Mouse (Mus musculus): ENCODE results near the gene Dnhd1. TPM values are rescaled to one million over a fixed set of nuclear protein-coding genes. Genes with fewer than 3 reads are reported as not detected.

Gene Dnhd1
- polyA plus RNA-seq, 1 experiment from 2014 or later: 2.8 TPM

DNA sequence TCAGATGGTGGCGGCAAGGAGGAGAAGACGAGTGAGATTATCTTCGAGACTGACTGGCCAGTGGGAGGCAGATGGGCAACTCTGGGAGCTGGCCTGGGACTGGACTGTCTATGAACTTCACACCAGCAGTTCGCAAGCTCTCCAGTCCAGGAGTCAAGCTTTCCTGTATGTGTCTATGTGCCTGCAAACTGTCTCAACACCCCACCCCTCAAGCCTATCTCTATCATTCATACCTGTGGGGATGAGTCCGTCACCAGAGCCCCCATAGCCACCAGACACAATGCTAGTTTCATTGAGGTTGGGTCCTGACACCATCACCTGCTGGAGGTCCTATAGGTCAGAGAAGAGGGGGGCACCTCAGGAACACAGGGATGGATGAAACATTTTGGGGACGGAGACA is 11.9 kb upstream of the Dnhd1 start:
- no peak for ATAC-seq (ENCODE audit: low read depth)
- Histone ChIP-seq H3K27ac (ENCODE audit: low read depth, low read length) (no peak overlapping the region), H3K27me3 (ENCODE audit: control insufficient read depth, insufficient read depth, low read length) (no peaks in the 10 kb centered on the region), H3K36me3 (ENCODE audit: control insufficient read depth, insufficient read depth, low read length) (peaks cover 14% of the 10 kb centered on the region), H3K9me3 (ENCODE audit: control insufficient read depth, low read length) (no peaks in the 10 kb centered on the region), H3K4me1 (ENCODE audit: control insufficient read depth, insufficient read depth, low read length) (peaks cover 34% of the 10 kb centered on the region), H3K9ac (replicated peaks; ENCODE audit: low read depth, low read length) (no peak overlapping the region), H3K4me2 (ENCODE audit: low read depth, low read length) (no peak overlapping the region; the same call in 1 of the 2 replicates), H3K4me3 (ENCODE audit: low read depth, low read length) (no peak overlapping the region)
- 95% methylated on average over 6 of the region's 6 CpGs for WGBS

DNA sequence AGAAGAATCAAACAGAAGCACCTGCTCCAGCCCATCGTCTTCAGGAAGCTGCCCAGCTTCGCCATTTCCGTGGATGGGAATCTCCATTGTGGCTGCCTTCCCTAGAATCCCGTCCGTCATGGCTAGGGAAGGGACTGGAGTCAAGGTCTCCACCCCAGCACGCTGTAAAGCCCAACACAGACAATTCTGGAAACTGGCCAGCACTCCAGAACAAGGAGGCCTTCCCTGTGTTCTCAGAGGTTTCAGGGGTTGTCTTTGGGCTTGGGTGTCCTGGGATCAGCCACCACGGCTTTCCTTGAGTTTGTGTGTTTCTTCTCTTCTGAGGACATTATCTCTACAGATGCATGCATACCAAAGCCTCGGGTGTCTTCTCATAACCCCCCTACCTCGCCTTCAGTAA is 11.3 kb upstream of the Dnhd1 start:
- H3K9me3 ChIP-seq (ENCODE audit: control insufficient read depth, low read length): no peaks in the 10 kb centered on the region
- peaks cover 14% of the 10 kb centered on the region for H3K36me3 ChIP-seq (ENCODE audit: control insufficient read depth, insufficient read depth, low read length)
- 78% methylated on average over 9 of the region's 9 CpGs for WGBS
- peaks cover 30% of the 10 kb centered on the region for H3K4me1 ChIP-seq (ENCODE audit: control insufficient read depth, insufficient read depth, low read length)
- no peak for ATAC-seq (ENCODE audit: low read depth)
- no peak overlapping the region for H3K9ac ChIP-seq (replicated peaks; ENCODE audit: low read depth, low read length)
- peak overlapping the region; percentile 69 for H3K4me3 ChIP-seq (ENCODE audit: low read depth, low read length)
- no peaks in the 10 kb centered on the region for H3K27me3 ChIP-seq (ENCODE audit: control insufficient read depth, insufficient read depth, low read length)
- no peak overlapping the region for H3K27ac ChIP-seq (ENCODE audit: low read depth, low read length)
- peak overlapping the region; percentile 93 for H3K4me2 ChIP-seq (ENCODE audit: low read depth, low read length)

DNA sequence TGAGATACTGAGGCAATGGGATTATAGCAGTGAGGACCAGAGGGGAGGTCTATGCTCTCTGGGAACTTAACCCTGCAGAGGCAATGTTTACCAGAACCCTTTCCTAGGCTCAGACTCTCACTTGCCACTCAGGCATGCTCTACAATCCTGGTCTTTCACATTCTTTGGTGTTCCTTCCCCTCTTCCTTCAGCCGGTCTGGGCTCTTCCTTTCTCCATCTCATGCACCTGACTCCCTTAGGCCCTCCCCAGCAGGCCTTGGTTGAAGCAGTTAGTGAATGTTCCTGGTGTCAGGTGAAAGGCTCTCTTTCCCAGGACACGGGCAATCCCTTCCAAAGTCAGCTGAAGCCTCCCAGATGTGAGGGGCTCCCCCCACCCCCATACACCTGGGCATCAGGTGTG is 10.9 kb upstream of the Dnhd1 start, which contains the start of gene Timm10b:
Gene Timm10b (plus strand): TSS at position 301 of the 400 bp plus-strand sequence.
- ATAC-seq (ENCODE audit: low read depth): no peak
- Histone ChIP-seq H3K27me3 (ENCODE audit: control insufficient read depth, insufficient read depth, low read length) (no peaks in the 10 kb centered on the region), H3K4me3 (ENCODE audit: low read depth, low read length) (peak within 1 kb of the TSS; percentile 69), H3K4me1 (ENCODE audit: control insufficient read depth, insufficient read depth, low read length) (peaks cover 25% of the 10 kb centered on the region), H3K4me2 (ENCODE audit: low read depth, low read length) (peak within 1 kb of the TSS; percentile 96), H3K9ac (replicated peaks; ENCODE audit: low read depth, low read length) (peak within 1 kb of the TSS; percentile 75), H3K36me3 (ENCODE audit: control insufficient read depth, insufficient read depth, low read length) (peaks cover 14% of the 10 kb centered on the region), H3K27ac (ENCODE audit: low read depth, low read length) (peak within 1 kb of the TSS; percentile 86), H3K9me3 (ENCODE audit: control insufficient read depth, low read length) (no peaks in the 10 kb centered on the region)
- WGBS: 4% methylated on average over 2 of the region's 2 CpGs

DNA sequence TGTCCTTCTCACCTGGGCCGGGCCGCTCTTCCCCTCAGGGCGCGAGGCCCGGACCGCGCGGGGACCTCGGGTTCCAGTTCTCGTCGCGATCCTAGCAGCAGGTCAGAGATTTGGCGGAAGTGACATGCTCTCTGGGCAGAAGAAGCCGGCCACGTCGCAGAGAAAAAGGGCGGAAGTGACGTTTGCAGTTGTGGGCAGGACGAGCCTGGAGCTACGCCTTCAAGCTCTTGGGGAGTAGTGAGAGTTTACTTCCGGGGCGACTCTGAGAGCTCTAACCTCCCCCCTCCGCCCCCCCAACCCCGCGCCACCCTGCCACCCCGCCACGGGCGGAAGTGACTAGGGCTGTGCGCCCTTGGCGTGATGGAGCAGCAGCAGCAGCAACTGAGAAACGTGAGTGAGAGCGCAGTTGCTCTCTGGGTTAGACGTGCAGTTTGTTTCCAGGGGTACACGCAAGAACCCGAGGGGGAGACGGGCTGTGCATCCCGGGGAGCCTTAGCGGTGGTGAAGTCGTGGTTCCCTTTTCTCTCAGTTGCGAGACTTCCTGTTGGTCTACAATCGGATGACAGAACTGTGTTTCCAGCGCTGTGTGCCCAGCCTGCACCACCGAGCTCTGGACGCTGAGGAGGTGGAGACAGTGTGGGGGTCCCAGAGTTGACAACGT is 10.3 kb upstream of the Dnhd1 start, which contains the start of the genes Arfip2 and Gm45799:
Gene Arfip2 (minus strand): TSS at position 184 of the 661 bp plus-strand sequence.
Gene Gm45799 (plus strand): TSS at position 320 of the 661 bp plus-strand sequence.
- H3K27me3 ChIP-seq (ENCODE audit: control insufficient read depth, insufficient read depth, low read length): no peaks in the 10 kb centered on the region
- peak within 1 kb of the TSS; percentile 96 for H3K4me2 ChIP-seq (ENCODE audit: low read depth, low read length)
- peak; percentile 96 for ATAC-seq (ENCODE audit: low read depth)
- H3K9me3 ChIP-seq (ENCODE audit: control insufficient read depth, low read length): no peaks in the 10 kb centered on the region
- WGBS: 0% methylated on average over 45 of the region's 45 CpGs
- peaks cover 14% of the 10 kb centered on the region for H3K36me3 ChIP-seq (ENCODE audit: control insufficient read depth, insufficient read depth, low read length)
- H3K9ac ChIP-seq (replicated peaks; ENCODE audit: low read depth, low read length): peak within 1 kb of the TSS; percentile 75
- peak within 1 kb of the TSS; percentile 69 for H3K4me3 ChIP-seq (ENCODE audit: low read depth, low read length)
- H3K4me1 ChIP-seq (ENCODE audit: control insufficient read depth, insufficient read depth, low read length): peaks cover 24% of the 10 kb centered on the region
- peak within 1 kb of the TSS; percentile 86 for H3K27ac ChIP-seq (ENCODE audit: low read depth, low read length)

DNA sequence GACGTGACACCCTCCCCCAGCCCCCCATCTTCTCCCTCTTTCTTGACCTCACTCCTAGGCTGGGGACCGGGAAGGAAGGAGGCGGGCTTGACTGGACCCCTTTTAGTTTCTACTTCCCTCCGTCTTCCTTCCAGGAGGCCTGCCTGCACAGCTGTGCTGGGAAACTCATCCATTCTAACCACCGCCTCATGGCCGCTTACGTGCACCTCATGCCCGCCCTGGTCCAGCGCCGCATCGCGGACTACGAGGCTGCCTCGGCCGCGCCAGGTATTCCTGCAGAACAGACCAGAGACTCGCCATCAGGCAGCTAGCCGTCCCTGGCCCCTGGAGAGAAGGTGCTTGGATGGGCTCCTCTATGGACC is 9.8 kb upstream of the Dnhd1 start:
- Histone ChIP-seq H3K4me2 (ENCODE audit: low read depth, low read length) (peak overlapping the region; percentile 96), H3K36me3 (ENCODE audit: control insufficient read depth, insufficient read depth, low read length) (peaks cover 14% of the 10 kb centered on the region), H3K4me1 (ENCODE audit: control insufficient read depth, insufficient read depth, low read length) (peaks cover 19% of the 10 kb centered on the region), H3K27me3 (ENCODE audit: control insufficient read depth, insufficient read depth, low read length) (no peaks in the 10 kb centered on the region), H3K27ac (ENCODE audit: low read depth, low read length) (peak overlapping the region; percentile 86), H3K9me3 (ENCODE audit: control insufficient read depth, low read length) (no peaks in the 10 kb centered on the region), H3K4me3 (ENCODE audit: low read depth, low read length) (peak overlapping the region; percentile 69), H3K9ac (replicated peaks; ENCODE audit: low read depth, low read length) (peak overlapping the region; percentile 68)
- no peak for ATAC-seq (ENCODE audit: low read depth)
- WGBS: 0% methylated on average over 18 of the region's 18 CpGs

DNA sequence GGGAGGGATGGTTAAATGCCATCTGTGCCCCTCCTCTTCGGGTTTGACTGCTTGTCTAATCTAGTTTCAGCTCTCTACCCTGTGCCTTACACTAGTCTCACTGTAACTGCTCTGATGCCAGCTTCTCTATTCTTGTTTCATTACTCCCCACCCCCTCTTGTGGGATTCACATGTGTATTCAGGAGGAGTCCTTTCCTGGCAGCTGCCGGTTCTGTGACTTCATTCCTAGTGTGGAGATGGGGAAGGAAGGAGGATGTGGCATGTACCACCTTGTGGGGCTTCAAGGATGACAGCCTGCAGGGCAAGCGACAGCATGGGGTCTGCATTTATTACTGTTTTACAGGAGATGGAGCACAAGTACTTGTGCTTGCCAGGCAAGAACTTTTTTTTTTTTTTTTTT is 8.7 kb upstream of the Dnhd1 start:
- ATAC-seq (ENCODE audit: low read depth): no peak
- H3K27me3 ChIP-seq (ENCODE audit: control insufficient read depth, insufficient read depth, low read length): no peaks in the 10 kb centered on the region
- H3K36me3 ChIP-seq (ENCODE audit: control insufficient read depth, insufficient read depth, low read length): peaks cover 6% of the 10 kb centered on the region; the same call in 1 of the 2 replicates
- H3K9me3 ChIP-seq (ENCODE audit: control insufficient read depth, low read length): no peaks in the 10 kb centered on the region
- no peak overlapping the region for H3K4me2 ChIP-seq (ENCODE audit: low read depth, low read length)
- 49% methylated on average over 3 of the region's 3 CpGs for WGBS
- H3K9ac ChIP-seq (replicated peaks; ENCODE audit: low read depth, low read length): no peak overlapping the region
- no peak overlapping the region for H3K27ac ChIP-seq (ENCODE audit: low read depth, low read length)
- no peak overlapping the region for H3K4me3 ChIP-seq (ENCODE audit: low read depth, low read length)
- peaks cover 17% of the 10 kb centered on the region for H3K4me1 ChIP-seq (ENCODE audit: control insufficient read depth, insufficient read depth, low read length)

DNA sequence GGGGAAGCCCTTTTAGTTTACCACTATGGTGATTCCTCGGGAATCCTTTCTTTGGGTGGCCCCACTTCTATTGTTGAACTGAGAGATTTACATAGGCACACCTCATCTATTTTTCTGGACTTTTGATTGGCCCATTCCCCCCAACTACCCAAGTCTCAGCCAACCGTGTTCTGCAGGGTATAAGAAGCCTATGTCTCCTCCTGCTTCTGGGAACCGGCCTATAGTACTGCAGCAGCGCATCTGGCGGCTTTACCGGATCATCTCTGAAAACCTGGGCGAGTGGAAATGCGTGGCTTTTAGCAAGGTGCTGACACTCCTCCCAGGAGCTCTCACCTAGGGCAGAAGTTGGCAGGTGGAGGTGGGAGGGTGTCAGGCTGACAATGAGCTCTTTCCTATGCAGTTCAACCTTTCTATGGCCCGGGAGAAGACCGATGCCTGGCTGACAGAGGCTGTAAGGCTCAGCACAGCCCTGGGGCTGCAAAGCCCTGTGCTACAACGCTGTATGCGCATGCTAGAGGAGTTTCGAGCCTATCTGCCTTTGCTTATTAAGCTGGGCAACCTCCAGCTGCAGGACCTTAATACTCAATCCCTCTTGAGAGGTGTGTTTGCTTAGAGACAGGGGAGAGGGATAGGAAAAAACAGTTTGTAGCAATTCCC is 35.0 kb downstream of the Dnhd1 start:
- no peak overlapping the region for H3K27ac ChIP-seq (ENCODE audit: low read depth, low read length)
- ATAC-seq (ENCODE audit: low read depth): peak; percentile 61; the same call in 1 of the 2 replicates
- H3K27me3 ChIP-seq (ENCODE audit: control insufficient read depth, insufficient read depth, low read length): no peaks in the 10 kb centered on the region
- H3K9ac ChIP-seq (replicated peaks; ENCODE audit: low read depth, low read length): no peak overlapping the region
- no peaks in the 10 kb centered on the region for H3K4me1 ChIP-seq (ENCODE audit: control insufficient read depth, insufficient read depth, low read length)
- H3K4me2 ChIP-seq (ENCODE audit: low read depth, low read length): no peak overlapping the region
- no peaks in the 10 kb centered on the region for H3K36me3 ChIP-seq (ENCODE audit: control insufficient read depth, insufficient read depth, low read length)
- WGBS: 15% methylated on average over 13 of the region's 13 CpGs
- no peaks in the 10 kb centered on the region for H3K9me3 ChIP-seq (ENCODE audit: control insufficient read depth, low read length)
- no peak overlapping the region for H3K4me3 ChIP-seq (ENCODE audit: low read depth, low read length)

DNA sequence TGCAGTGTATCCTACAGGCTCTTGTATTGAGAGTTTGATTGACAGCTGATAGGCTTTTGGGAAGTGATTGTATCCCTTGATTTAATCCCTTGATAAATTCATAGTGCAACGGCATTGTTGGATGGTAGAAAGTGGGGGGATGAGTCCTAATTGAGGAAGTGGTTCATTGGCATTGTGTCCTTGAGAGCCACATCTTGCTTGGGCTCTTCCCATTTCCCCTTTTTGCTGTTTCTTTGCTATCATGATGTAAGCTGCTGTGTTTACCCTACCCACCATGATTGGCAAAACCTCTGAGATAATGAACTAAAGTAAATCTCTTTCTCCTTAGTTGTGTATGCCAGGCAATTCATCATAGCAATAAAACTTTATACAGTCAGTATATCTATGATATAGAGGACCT is 40.2 kb downstream of the Dnhd1 start:
- Histone ChIP-seq H3K4me1 (ENCODE audit: control insufficient read depth, insufficient read depth, low read length) (no peaks in the 10 kb centered on the region), H3K27me3 (ENCODE audit: control insufficient read depth, insufficient read depth, low read length) (no peaks in the 10 kb centered on the region), H3K4me2 (ENCODE audit: low read depth, low read length) (no peak overlapping the region), H3K9ac (replicated peaks; ENCODE audit: low read depth, low read length) (no peak overlapping the region), H3K4me3 (ENCODE audit: low read depth, low read length) (no peak overlapping the region), H3K9me3 (ENCODE audit: control insufficient read depth, low read length) (no peaks in the 10 kb centered on the region), H3K36me3 (ENCODE audit: control insufficient read depth, insufficient read depth, low read length) (no peaks in the 10 kb centered on the region), H3K27ac (ENCODE audit: low read depth, low read length) (no peak overlapping the region)
- ATAC-seq (ENCODE audit: low read depth): no peak
- 91% methylated on average over 1 of the region's 1 CpGs for WGBS

DNA sequence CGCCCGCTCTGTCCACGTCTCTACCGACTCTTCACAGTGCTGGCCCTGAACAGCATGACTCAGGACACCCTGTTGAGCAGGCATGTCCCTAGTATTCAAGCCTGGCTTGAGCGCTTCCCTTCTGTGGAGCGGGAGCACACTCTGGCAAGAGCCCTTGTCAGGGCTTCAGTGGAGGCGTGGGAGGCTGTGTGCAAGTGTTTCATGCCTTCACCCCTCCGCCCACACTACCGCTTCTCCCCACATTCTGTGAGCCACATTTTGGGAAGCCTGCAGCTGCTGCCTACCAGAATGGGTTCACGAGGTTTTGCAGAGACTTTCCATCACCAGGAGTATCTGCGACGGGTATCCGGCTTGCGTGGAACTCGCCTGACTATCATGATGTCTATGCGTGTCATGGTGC is 52.6 kb downstream of the Dnhd1 start:
- Histone ChIP-seq H3K27me3 (ENCODE audit: control insufficient read depth, insufficient read depth, low read length) (no peaks in the 10 kb centered on the region), H3K4me2 (ENCODE audit: low read depth, low read length) (no peak overlapping the region), H3K4me3 (ENCODE audit: low read depth, low read length) (no peak overlapping the region), H3K4me1 (ENCODE audit: control insufficient read depth, insufficient read depth, low read length) (no peaks in the 10 kb centered on the region), H3K9me3 (ENCODE audit: control insufficient read depth, low read length) (no peaks in the 10 kb centered on the region), H3K27ac (ENCODE audit: low read depth, low read length) (no peak overlapping the region), H3K9ac (replicated peaks; ENCODE audit: low read depth, low read length) (no peak overlapping the region), H3K36me3 (ENCODE audit: control insufficient read depth, insufficient read depth, low read length) (no peaks in the 10 kb centered on the region)
- 88% methylated on average over 16 of the region's 16 CpGs for WGBS
- ATAC-seq (ENCODE audit: low read depth): no peak
